Mouse (Mus musculus) E14TG2a.4 (cell line): ENCODE data around the gene Retnlb.
"Not testable (repeated sequence)": the region's sequence is repeated elsewhere in the genome, so short reads cannot be mapped to it uniquely, and the experiment has no call there.

Source experiments
- H3K27me3 ChIP-seq: 2 replicates; pipeline ENCODE4 v1.6.1; 2014; ENCODE audit warnings: low read length, control low read depth; ENCODE audit not compliant: insufficient read depth
- H3K36me3 ChIP-seq: 2 replicates; pipeline ENCODE4 v1.6.1; 2014; ENCODE audit warnings: low read length, control low read depth; ENCODE audit not compliant: insufficient read depth
- H3K4me1 ChIP-seq: replicated peaks from 2 replicates; pipeline ENCODE4 v1.6.1; 2014; ENCODE audit warnings: low read depth, low read length, control low read depth
- H3K4me3 ChIP-seq: replicated peaks from 2 replicates; pipeline ENCODE4 v1.5.1; 2014; ENCODE audit warnings: mild to moderate bottlenecking, low read length
- H3K9me3 ChIP-seq: 2 replicates; pipeline ENCODE4 v1.6.1; 2014; ENCODE audit warnings: low read length, control low read depth
- CTCF ChIP-seq: conservative IDR thresholded peaks from 2 replicates; pipeline ENCODE4 v1.5.1; 2014; ENCODE audit warnings: low read length
- NANOG ChIP-seq: IDR thresholded peaks from 2 replicates; pipeline ENCODE4 v1.6.1; 2014; ENCODE audit warnings: borderline replicate concordance, low read length, mixed read lengths
- POU5F1 ChIP-seq: IDR thresholded peaks from 2 replicates; pipeline ENCODE4 v1.6.1; 2014; ENCODE audit warnings: low read length, borderline replicate concordance

Gene Retnlb

DNA sequence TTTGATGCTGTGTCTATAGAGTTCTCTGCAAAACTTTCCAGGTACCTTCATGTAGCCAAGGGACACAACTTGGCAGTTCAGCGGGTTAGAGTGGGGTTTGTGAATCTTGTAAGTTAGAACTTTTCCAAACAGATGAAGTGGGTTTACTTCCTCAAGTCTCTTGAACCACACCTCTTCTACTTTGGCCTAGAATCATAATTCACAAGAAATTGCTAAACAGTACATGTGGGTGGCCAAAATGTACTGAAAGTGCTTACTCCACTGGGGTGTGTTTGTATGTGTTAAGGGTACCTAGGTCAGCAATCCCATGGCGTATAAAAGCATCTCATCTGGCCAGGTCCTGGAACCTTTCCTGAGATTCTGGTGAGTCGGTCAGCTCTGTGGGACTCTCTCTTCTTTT, 25.6 kb downstream of the Retnlb start, which contains the start of gene Retnla:
Gene Retnla, plus strand, starts transcription at position 286 of the 400 bp plus-strand sequence.
- TF ChIP-seq POU5F1 (no peak), CTCF (no peak), NANOG (no peak)
- Histone ChIP-seq H3K4me1 (no peaks in the 10 kb centered on the region), H3K4me3 (no peak within 1 kb of the TSS), H3K36me3 (no peaks in the 10 kb centered on the region), H3K9me3 (no peaks in the 10 kb centered on the region), H3K27me3 (no peaks in the 10 kb centered on the region)

DNA sequence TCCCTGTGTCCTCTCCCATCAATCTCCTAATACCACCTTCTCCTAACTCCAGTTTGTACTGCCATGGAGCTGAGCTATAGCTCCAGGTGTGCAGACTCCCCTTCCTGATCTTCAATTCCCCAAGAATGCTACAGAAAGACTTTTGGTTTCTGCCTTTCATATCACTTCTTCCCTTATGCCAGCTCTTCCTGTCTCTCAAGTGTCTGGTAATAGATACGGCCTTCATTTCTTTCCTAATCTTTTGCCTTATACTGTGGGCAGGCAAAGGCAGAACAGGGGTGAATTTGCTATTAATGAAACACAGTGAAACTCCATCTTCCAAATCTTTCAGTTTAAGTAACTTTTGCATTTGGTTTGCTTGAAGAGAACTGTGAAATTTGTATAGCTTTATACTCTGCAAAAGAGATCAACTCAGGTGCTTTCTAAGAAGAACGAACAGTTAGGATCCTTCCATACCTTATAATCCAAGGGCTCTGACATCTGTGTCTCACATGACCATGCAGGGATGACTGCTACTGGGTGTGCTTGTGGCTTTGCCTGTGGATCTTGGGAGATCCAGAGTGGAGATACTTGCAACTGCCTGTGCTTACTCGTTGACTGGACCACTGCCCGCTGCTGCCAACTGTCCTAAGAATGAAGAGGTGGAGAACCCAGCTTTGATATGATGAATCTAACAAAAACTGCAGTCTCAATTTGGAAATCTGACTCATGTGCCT, 27.2 kb downstream of the Retnlb start:
- Histone ChIP-seq H3K9me3 (no peaks in the 10 kb centered on the region), H3K27me3 (no peaks in the 10 kb centered on the region), H3K4me3 (no peak overlapping the region), H3K4me1 (no peaks in the 10 kb centered on the region), H3K36me3 (no peaks in the 10 kb centered on the region)
- TF ChIP-seq CTCF (no peak), NANOG (no peak), POU5F1 (no peak)

GRCm38 (mm10) chr16:48865004-48865403, 48.3 kb downstream of the Retnlb start:
- H3K4me3 ChIP-seq, H3K36me3 ChIP-seq, H3K27me3 ChIP-seq, H3K9me3 ChIP-seq, H3K4me1 ChIP-seq: not testable (repeated sequence)

GRCm38 (mm10) chr16:48867690-48868089, 51.0 kb downstream of the Retnlb start:
- TF ChIP-seq POU5F1 (no peak), NANOG (no peak), CTCF (no peak)
- Histone ChIP-seq H3K27me3 (no peaks in the 10 kb centered on the region), H3K4me1 (peaks cover 9% of the 10 kb centered on the region), H3K4me3 (no peak overlapping the region), H3K9me3 (no peaks in the 10 kb centered on the region), H3K36me3 (no peaks in the 10 kb centered on the region)
